Mouse (Mus musculus) cerebellum, adult (tissue): Measurements from ENCODE around the gene Wnt7b.

Experiments
- ATAC-seq: cut with Nextera tagmentation; 2 replicates; pipeline ENCODE4 v1.9.2; 2017; ENCODE audit warnings: mild to moderate bottlenecking, moderate library complexity, mixed read lengths; ENCODE audit not compliant: insufficient number of reproducible peaks, low FRiP score, low TSS enrichment

The Wnt7b gene

DNA sequence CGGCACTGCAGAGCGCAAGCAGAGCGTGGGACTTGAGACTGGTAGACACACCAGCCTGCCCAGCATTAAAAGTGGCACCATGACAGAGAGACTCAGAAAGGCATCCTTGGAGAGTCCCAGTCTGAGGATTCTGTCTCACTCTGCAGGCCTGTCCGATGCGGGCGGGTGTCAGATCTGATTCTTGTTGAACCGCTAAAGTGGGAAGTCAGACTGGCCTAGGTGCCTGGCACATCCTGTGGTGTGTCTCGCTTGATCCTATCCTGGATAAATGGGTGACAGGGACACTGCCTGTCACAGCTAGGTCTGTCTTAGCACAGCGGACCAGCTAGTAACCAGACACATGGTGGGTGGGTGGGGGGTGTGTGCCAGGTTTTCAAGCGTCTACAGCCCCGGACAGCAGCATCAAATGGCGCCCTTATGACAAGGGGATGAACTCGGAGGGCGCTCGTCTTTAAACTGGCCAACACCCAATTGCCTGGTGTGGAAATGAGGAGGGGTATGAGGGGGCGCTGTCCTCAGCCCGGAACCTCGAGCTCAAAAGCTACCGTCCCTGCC lies at the start of gene Wnt7b:
Wnt7b (minus strand) TSS at position 118 of the 555 bp plus-strand sequence.
- no peak for ATAC-seq

DNA sequence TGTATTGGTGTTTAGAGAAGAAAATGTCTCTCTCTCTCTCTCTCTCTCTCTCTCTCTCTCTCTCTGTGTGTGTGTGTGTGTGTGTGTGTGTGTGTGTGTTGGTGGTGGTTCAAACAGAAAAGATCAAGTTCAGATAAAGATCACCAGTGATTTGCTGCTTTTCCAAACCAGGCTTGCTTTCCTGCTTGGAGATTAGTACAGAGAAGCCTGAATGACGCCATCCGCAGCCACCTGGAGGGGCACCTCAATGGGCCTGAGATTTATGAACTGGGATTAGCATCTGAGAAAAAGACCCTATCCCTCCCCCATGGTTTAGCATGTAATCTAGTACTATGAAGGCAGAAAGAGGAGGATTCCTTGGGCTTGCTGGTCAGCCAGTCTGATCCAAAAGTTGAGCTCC lies 49.3 kb upstream of the Wnt7b start:
- ATAC-seq, result no peak

DNA sequence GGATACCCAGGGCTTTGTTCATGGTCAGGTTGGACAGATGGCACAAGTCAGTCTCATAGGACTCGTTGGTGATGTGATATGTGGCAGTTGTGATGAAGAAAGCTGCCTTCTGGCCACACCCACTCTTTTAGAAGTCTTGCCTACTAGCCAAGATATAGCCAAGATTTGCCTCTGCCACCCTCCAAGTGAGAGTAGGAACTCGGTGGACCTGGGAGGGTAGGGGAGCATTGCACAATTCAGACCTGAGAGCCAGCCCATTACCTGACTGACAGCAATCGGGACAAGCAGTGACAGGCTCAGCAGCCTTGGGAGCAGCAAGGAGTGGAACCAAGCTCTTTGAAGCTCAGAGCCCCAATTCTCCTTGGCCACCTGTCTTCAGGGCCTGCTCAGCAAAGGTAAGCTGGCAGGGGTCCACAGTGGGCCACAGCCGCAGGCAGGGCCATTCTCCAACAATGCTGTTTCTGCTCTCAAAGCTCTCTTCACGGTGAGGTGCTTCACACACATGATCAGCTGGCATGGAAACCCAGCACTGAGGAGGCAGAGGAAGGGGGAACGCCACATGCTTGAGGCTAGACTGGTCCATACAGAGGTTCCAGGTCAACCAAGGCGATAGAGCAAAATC lies 47.8 kb upstream of the Wnt7b start:
- no peak for ATAC-seq

- no peak for ATAC-seq
Measured at GRCm38 (mm10) chr15:85625666-85626279, 43.5 kb upstream of the Wnt7b start.

DNA sequence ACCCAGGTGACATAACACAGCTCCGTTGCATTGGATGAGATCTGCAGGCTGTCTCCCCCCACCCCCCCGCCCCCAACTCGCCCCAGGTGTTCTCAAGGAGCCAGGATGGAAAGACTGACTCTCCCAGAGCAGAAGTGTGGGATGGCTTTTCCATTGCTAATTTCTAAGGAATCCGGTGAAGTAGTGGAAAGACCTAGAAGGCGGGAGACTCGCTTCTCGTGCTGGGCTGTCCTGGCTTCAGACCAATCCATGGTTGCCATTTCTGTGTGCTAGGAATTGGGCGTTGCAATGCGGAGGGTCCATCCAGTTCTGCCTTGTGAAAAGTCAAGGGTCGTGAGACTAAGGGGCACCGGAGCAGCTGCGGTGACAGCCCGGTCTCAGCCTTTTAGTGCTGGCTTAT lies 39.9 kb upstream of the Wnt7b start:
- ATAC-seq, result no peak

- no peak for ATAC-seq
Measured at GRCm38 (mm10) chr15:85615537-85616100, 33.3 kb upstream of the Wnt7b start.

GRCm38 (mm10) chr15:85615075-85615474 lies 32.8 kb upstream of the Wnt7b start:
- ATAC-seq, result no peak

- no peak for ATAC-seq
Measured at GRCm38 (mm10) chr15:85613358-85614266, 31.3 kb upstream of the Wnt7b start.

GRCm38 (mm10) chr15:85612660-85613357 lies 30.5 kb upstream of the Wnt7b start:
- ATAC-seq, result no peak

DNA sequence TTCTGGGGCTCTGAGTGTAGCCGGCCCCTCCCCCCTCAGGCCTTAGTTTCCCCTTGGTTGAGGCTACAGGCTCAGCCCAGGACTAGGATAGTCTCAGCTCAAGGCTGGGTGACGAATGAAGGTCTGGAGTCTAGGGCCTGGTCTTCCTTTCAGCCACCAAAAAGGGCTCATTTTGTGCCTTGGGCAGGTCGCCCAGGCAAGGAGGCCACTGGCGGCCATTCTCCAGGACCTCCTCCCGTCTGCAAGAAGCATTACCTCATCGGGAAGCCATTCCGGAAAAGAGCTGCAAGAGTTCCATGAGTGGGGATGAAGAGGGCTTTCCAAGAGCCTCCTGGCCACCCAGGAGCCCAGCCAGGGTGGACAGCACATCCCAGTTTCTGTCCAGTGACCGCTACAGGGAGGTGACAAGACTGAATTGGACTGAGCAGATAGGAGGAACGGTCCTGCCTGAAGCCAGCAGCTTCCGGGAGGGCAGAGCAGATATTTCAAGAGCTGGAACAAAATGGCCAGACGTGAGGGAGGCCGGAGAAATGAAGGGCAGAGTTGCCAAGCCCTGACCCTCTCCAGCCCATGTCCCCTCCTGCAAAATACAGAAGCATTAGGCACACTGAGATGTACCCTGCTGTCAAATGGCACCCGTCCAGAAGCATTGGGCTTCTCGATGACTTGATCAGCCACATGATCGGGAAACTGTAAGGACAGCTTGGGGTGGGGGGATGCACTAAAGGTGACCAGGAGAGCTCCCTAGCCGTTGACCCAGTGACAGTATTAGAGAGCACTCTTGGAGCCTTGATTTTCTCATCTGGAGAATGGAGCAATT lies 29.6 kb upstream of the Wnt7b start:
- no peak for ATAC-seq

DNA sequence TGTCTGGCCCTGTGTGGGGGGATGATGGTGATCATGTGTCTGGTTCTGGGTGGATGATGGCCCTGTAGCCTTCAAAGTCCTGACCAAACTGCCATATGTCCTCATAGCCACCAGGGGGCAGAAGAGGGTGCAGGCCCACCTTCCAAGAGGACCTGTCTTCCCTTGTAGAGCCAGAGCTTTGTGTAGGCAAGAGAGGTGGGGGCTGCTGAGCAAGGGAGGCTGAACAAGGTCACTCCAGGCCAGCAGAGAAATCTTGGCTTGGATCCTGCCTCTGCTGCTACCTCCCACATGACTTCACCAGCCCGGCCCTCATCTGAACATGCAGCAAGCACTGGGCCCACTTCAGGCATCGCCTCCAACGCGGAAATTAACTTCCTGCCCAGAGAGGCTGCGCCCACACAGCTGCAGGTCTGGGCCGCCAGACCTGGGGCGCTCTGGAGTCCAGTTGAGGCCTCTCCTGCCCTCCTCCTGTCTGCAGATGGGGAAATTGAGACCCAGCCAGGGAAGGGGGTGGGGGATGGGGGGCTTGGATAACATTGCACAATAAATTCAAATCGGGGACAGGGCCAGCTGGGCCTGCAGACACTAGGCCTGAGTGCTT lies 28.4 kb upstream of the Wnt7b start:
- ATAC-seq, result peak; percentile 75

GRCm38 (mm10) chr15:85610120-85610519 lies 27.8 kb upstream of the Wnt7b start:
- ATAC-seq, result no peak; the same call in 1 of the 2 replicates

DNA sequence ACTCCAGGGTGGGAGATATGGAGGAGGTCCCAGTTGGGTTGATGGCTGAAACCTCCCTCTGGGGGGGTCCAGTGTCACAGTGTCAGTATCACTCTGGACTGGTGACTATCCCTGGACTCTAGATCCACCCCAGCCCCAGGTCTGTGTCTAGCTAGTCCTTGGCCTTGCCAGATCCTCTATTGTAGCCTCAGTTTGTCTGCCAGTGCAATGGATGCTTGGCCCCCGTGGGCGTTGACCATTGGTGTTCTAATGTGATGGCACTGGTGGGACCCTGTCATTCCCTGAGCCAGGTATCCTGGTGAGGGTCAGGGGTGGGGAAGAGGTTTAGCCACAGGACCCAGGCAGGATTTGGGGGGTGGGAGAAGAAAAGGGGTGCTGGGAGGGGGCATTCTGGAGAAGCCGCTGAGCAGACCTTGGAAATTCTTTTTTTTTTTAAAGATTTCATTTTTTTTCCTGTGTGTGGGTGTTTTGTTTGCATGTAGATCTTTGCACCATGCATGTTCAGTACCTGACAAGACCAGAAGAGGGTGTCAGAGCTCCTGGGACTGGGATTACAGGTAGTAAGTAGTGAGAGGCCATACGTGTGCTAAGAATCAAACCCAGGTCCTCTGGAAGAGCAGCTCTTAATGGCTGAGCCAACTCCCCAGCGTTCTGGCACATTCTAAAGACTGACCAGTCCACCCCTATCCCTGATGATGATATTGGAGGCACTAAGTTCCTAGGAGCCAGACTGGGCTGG lies 27.2 kb upstream of the Wnt7b start:
- no peak for ATAC-seq

- no peak for ATAC-seq
Measured at GRCm38 (mm10) chr15:85605962-85606610, 23.8 kb upstream of the Wnt7b start.

GRCm38 (mm10) chr15:85604938-85605337 lies 22.7 kb upstream of the Wnt7b start:
- no peak for ATAC-seq

- ATAC-seq, result no peak
Measured at GRCm38 (mm10) chr15:85604507-85604906, 22.2 kb upstream of the Wnt7b start.

DNA sequence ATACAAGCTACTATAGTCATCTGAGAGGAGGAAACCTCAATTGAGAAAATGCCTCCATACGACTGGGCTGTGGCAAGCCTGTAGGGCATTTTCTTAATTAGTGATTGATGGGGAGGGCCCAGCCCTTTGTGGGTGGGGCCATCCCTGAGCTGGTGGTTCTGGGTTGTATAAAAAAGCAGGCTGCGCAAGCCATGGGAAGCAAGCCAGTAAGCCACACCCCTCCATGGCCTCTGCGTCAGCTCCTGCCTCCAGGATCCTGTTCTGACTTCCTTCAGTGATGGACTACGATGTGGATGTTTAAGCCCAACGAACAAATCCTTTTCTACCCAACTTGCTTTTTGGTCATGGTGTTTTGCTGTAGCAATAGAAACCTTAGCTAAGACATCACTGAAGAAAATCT lies 21.1 kb upstream of the Wnt7b start:
- ATAC-seq, result no peak

DNA sequence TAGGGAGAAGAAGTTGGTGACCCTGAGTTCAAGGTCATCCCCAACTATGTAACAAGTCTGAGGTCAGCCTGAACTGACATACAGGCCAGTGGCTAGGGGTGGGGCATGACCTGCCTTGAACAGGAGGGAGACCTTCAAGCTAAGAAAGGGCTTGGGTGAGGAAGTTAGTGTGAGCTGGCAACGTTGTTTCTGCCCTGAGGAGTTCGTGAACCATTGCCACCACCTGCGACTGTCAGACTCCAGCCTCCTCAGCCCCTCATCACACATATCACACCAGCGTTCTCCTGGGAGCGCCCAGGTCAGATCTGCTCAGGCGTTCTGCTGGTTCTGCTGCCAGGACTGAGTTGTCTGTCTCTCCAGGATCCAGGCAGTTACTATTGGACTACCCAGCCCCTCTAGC lies 20.5 kb upstream of the Wnt7b start:
- ATAC-seq, result no peak
